Mouse (Mus musculus) brain, embryonic 14.5 days (tissue): ENCODE data around the gene Gm21987. TPM values are rescaled to one million over a fixed set of nuclear protein-coding genes. Genes with fewer than 3 reads are reported as not detected.

Experiments used
- DNase-seq: peaks from one replicate; pipeline ENCODE4 v3.0.0-alpha.2; 2011; ENCODE audit warnings: low read depth
- CTCF ChIP-seq: fragments of 200-500 bp; IDR thresholded peaks from 2 replicates; pipeline ENCODE4 v1.5.1; 2012; ENCODE audit warnings: inconsistent platforms, mild to moderate bottlenecking, moderate library complexity, borderline replicate concordance; ENCODE audit not compliant: insufficient read depth, insufficient read length; ENCODE audit errors: extremely low read depth
- POLR2A ChIP-seq: fragments of 200-500 bp; IDR thresholded peaks from 2 replicates; pipeline ENCODE4 v1.6.1; 2012; ENCODE audit warnings: mild to moderate bottlenecking, inconsistent platforms, borderline replicate concordance; ENCODE audit not compliant: poor library complexity, insufficient read depth, insufficient read length, severe bottlenecking; ENCODE audit errors: extremely low read depth
- polyA plus RNA-seq: library from polyadenylated mRNA; depleted of rRNA; stranded (reverse); fragments of >200 nt; gene quantifications from 2 replicates; pipeline ENCODE4 v1.2.3, GENCODE M21; 2012; rRNA removed

Gm21987 gene
- not detected in 2 replicates for polyA plus RNA-seq

- no peak for TF ChIP-seq CTCF
- peak; percentile 40; the same call in 1 of the 2 replicates for TF ChIP-seq POLR2A
- peak; percentile 97 for DNase-seq
Measured at GRCm38 (mm10) chr16:38346529-38347325, at the start of gene Gm21987, which contains the start of gene Cox17. Gene Gm21987 (plus strand): TSS chr16:38347040. Gene Cox17 (plus strand): TSS chr16:38346991.

DNA sequence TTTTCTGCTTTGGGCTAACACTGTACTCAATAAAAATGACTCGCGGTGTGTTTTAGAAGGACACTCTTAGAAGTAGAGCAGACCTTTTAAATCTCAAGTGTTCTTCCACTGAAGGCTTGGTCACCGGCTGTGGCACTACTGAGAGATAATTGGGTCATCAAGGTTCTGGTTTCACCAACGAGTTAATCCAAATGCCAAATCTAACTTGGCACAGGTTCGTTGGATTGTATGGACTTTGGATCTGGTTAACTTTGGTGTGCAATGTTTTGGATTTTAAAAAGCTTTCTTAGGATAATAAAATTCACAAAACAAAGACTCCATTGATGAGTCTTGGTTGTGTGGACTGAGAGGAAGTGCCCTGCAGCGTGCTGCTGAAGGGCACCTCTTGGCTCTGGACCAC, 48.4 kb upstream of the Gm21987 start:
- no peak for DNase-seq
- TF ChIP-seq CTCF = no peak
- TF ChIP-seq POLR2A = no peak

DNA sequence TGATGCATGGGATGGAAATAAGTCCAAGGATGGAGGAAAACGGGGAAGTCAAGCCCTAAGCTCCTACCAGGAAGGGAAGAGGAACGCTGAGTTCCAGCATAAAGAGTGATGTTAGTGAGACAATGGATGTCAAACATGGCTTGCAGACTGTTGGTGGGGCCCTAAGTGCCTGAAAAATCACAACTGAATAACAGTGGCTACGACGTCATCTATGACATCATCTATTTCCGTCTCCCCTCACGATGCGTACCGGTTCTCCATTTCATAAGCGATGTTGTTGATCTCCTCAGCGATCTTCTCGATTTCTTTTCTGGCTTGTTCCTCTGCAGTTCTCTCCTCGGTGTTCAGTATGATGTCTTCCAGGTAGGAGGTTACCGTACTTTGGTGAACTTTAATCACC, 44.5 kb upstream of the Gm21987 start:
- TF ChIP-seq CTCF = no peak
- no peak for TF ChIP-seq POLR2A
- DNase-seq = no peak

- TF ChIP-seq POLR2A = no peak
- no peak for TF ChIP-seq CTCF
- DNase-seq = peak; percentile 11
Measured at GRCm38 (mm10) chr16:38304460-38305194, 42.2 kb upstream of the Gm21987 start.

DNA sequence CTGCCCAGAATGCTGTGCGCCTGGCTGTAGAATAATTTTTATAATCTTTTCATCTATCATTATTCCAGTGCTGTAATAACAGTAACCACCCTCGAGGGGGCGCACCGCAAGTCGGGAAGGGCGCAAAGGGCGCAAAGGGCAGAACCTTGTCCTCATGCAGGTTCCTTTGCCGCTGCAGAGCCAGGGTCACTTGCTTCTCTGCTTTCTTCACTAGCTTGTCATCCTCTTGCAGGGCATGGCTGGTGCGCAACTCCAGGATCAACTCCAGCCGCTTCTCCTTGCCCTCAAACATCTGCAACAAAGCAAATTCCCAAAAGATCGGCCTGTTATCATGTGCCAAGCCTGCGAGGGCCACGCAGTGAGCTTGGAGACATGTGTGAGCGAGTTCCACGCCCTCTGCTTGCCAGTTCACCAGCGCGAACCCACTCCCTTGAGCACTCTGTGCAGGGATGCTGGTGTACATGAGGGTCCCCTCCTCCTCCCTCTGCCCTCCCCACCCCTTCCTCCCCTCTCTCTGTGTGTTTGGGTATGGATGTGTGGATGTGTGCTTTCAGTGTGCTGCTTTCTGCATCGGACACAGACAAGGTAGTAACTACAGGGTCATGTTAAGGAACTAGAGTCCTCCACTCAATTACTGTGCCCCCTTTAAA, 40.1 kb upstream of the Gm21987 start:
- peak; percentile 3 for DNase-seq
- TF ChIP-seq CTCF (peak; percentile 61), POLR2A (no peak)

DNA sequence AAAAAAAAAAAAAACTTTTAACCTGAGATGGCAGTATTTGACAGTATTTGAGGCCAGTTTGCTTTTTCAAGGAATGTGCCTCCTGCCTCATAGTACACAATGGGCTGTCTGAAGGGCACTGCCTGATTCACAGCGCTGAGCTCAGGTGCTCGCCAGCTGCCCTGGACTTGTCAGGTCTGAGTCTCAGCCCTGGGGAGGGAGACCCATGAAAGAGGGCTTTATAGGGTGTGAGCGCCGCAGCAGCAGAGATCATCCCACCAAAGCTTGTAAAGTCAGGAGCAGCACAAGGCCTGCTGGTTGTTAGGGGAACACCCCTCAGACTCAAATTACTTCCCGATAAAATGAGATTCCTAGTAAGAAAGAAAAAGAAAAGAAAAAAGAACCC, 39.6 kb upstream of the Gm21987 start:
- TF ChIP-seq CTCF (no peak), POLR2A (no peak)
- DNase-seq = peak; percentile 21

DNA sequence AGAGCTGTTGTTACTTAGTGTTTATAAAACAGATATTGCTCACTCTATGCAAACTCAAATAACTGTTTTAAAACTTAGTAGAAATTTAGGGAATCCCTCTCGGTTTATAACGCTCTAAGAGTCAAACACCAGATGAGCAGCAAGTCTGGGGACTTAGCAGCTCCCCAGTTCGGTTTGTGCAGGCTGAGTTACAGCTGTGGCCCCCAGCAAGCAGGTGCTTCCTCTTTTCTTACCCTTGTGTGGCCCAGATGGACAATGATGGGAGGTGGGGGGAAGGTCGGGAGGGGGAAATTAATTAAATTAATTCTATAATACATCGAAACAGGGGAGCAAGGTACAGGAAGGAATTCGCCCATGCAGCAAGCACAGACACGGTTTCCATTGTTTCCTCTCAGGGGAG, 39.2 kb upstream of the Gm21987 start:
- TF ChIP-seq POLR2A = no peak
- TF ChIP-seq CTCF = no peak
- DNase-seq = peak; percentile 6

- TF ChIP-seq CTCF (no peak), POLR2A (no peak)
- peak; percentile 61 for DNase-seq
Measured at GRCm38 (mm10) chr16:38308195-38308594, 38.6 kb upstream of the Gm21987 start.

DNA sequence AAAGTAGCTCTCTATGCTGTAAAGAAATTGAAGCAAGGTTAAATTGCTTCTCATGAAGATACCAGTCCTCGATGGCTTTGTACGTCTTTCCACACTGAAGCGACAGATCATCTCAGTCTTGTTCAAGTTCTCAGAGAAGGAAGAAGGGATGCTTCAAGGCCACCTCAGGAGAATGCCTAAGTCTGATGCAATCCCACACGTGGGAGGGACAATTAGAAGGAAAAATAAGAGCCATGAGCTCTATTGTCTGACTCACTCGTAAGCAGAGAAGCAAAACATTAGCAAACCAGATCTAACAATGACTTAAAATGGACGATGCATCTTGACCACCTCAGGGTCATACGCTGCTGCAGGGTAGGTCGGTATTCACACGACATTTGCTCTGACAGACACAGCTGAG, 28.3 kb upstream of the Gm21987 start:
- TF ChIP-seq CTCF = no peak
- TF ChIP-seq POLR2A = no peak
- no peak for DNase-seq

DNA sequence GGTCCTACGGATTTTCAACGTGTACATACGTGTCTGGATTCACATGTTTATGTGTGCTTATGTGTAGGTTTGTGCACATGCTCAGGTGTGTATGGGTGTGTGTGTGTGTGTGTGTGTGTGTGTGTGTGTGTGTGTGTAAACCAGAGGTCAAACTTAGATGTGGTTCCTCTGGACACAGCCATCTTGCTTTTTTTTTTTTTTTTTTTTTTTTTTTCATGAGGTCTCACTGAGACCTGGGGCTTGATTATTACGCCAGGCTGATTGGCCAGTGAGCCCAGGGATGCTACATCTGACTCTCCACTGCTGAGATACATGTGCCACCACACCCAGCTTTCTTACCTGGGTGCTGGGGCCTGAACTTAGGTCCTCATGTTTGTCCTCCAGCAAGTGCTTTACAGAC, 27.8 kb upstream of the Gm21987 start:
- DNase-seq = no peak
- TF ChIP-seq CTCF (no peak), POLR2A (no peak)

GRCm38 (mm10) chr16:38321452-38321935, 25.3 kb upstream of the Gm21987 start:
- TF ChIP-seq CTCF (peak; percentile 71), POLR2A (no peak)

DNA sequence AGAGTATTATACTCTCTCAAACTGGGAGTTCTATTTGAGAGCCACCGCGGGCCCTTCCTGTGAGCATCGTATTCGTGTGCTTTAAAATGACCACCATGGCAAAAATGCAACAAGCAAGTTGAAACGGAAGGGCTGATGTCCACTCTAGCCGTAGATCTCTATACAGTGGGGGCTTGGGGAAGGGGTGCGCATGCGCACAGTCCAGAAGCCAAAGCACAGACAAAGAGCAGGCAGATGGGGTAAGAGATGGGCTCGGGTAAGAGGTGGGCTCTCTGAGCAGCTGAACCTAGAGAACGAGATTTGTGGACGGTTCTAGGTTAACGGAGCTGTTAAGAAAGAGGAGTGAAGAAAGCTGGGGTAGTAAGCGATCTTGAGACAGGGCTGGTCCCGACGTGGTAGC, 22.5 kb upstream of the Gm21987 start:
- DNase-seq = no peak
- TF ChIP-seq POLR2A (no peak), CTCF (no peak)

More at GRCm38 (mm10) chr16:38321452-38321935, 25.3 kb upstream of the Gm21987 start:
- DNase-seq = peak; percentile 83
